In genomic region chr5:136102099-136102820, GRCm38 (mm10) we compare ENCODE assay signal across 9 mouse cellular contexts. TPM values are rescaled to one million over a fixed set of nuclear protein-coding genes. Genes with fewer than 3 reads are reported as not detected.
DNase-seq lines count a peak whose midpoint lies in the region; ATAC-seq and TF ChIP-seq lines count a peak whose summit lies in the region.
"Had no signal": no experiment of that assay in that cellular context is flagged by ENCODE, and none has a peak within 500 bp of the region (broad histone marks: within the 10 kb centered on the region; RNA-seq: fewer than 3 reads in every experiment).

No protein-coding gene starts in this region.

- WGBS in embryonic facial prominence, embryonic 14.5 days: 8% methylated on average over 35 of the region's 41 CpGs
- 5% methylated on average over 41 of the region's 41 CpGs for WGBS in heart, postnatal 0 days
- 4% methylated on average over 41 of the region's 41 CpGs for WGBS in liver, embryonic 16.5 days (ENCODE audit: insufficient replicate concordance)
- 7% methylated on average over 41 of the region's 41 CpGs for WGBS in neural tube, embryonic 14.5 days

- DNase-seq in urinary bladder, adult 18-20 months (ENCODE audit: low spot score in 2 of 2): peak; percentile 34 to 62
- no peak for DNase-seq in urinary bladder, postnatal 10 days (ENCODE audit: low spot score)
- DNase-seq in embryonic facial prominence, embryonic 14.5 days (ENCODE audit: low spot score): peak; percentile 81
- DNase-seq in heart, postnatal 0 days (ENCODE audit: low spot score): peak; percentile 73
- peak; percentile 73 to 86 for DNase-seq in kidney, postnatal 25 days
- DNase-seq in telencephalon, adult 2 months (ENCODE audit: low read depth, low spot score): peak; percentile 60

- TF ChIP-seq CTCF in heart, postnatal 0 days (IDR thresholded peaks at IDR 0.05; ENCODE audit: low read depth): peak; percentile 81

- peak; percentile 89 for ATAC-seq in embryonic facial prominence, embryonic 14.5 days (ENCODE audit: low read depth)
- ATAC-seq in heart, postnatal 0 days (ENCODE audit: insufficient read depth, low read depth): peak; percentile 87
- ATAC-seq in liver, embryonic 16.5 days (ENCODE audit: low read depth): peak; percentile 78
- peak; percentile 85 for ATAC-seq in neural tube, embryonic 14.5 days (ENCODE audit: low read depth)
- ATAC-seq: Patski had no signal

- H3K9me3 ChIP-seq in embryonic facial prominence, embryonic 14.5 days (ENCODE audit: control insufficient read depth, low read length): no peaks in the 10 kb centered on the region
- H3K9me3 ChIP-seq in heart, postnatal 0 days (replicated peaks; ENCODE audit: control insufficient read depth, low read length): peaks cover 5% of the 10 kb centered on the region; the same call in 1 of the 2 replicates
- no peaks in the 10 kb centered on the region; the same call in 1 of the 2 replicates for H3K9me3 ChIP-seq in liver, embryonic 16.5 days (replicated peaks; ENCODE audit: control insufficient read depth, low read length)
- H3K9me3 ChIP-seq in neural tube, embryonic 14.5 days (ENCODE audit: control insufficient read depth, low read length): no peaks in the 10 kb centered on the region

- H3K4me2 ChIP-seq in embryonic facial prominence, embryonic 14.5 days (ENCODE audit: low read depth, low read length): peak overlapping the region; percentile 57
- H3K4me2 ChIP-seq in heart, postnatal 0 days (ENCODE audit: low read depth, low read length): peak overlapping the region; percentile 51
- peak overlapping the region; percentile 65 for H3K4me2 ChIP-seq in liver, embryonic 16.5 days (ENCODE audit: low read depth, low read length)
- peak overlapping the region; percentile 63 for H3K4me2 ChIP-seq in neural tube, embryonic 14.5 days (ENCODE audit: low read depth, low read length)

- H3K9ac ChIP-seq in embryonic facial prominence, embryonic 14.5 days (ENCODE audit: low read depth, low read length): peak overlapping the region; percentile 48
- H3K9ac ChIP-seq in heart, postnatal 0 days (replicated peaks; ENCODE audit: low read depth, low read length): no peak overlapping the region
- H3K9ac ChIP-seq in liver, embryonic 16.5 days (ENCODE audit: low read depth, low read length): peak overlapping the region; percentile 29
- H3K9ac ChIP-seq in neural tube, embryonic 14.5 days (replicated peaks; ENCODE audit: low read depth, low read length): peak overlapping the region; percentile 41; the same call in 1 of the 2 replicates

- H3K27me3 ChIP-seq in embryonic facial prominence, embryonic 14.5 days (replicated peaks; ENCODE audit: control insufficient read depth, insufficient read depth, low read length): 0 out of 2 replicates have a peak, but pooled peaks cover 4% of the 10 kb centered on the region
- H3K27me3 ChIP-seq in heart, postnatal 0 days (ENCODE audit: control insufficient read depth, insufficient read depth, low read length): 0 out of 2 replicates have a peak, but pooled peaks cover 3% of the 10 kb centered on the region
- no peaks in the 10 kb centered on the region for H3K27me3 ChIP-seq in liver, embryonic 16.5 days (ENCODE audit: control insufficient read depth, insufficient read depth, low read depth, low read length)
- peaks cover 4% of the 10 kb centered on the region; the same call in 1 of the 2 replicates for H3K27me3 ChIP-seq in neural tube, embryonic 14.5 days (ENCODE audit: control insufficient read depth, insufficient read depth, low read length)
- H3K27me3 ChIP-seq: Patski had no signal

- TF ChIP-seq EP300 in heart, postnatal 0 days (IDR thresholded peaks at IDR 0.05; ENCODE audit: low read depth): no peak

- H3K4me1 ChIP-seq in embryonic facial prominence, embryonic 14.5 days (ENCODE audit: control insufficient read depth, insufficient read depth, low read length): peaks cover 3% of the 10 kb centered on the region; the same call in 1 of the 2 replicates
- H3K4me1 ChIP-seq in heart, postnatal 0 days (ENCODE audit: control insufficient read depth, insufficient read depth): peaks cover 4% of the 10 kb centered on the region; the same call in 1 of the 2 replicates
- peaks cover 8% of the 10 kb centered on the region for H3K4me1 ChIP-seq in liver, embryonic 16.5 days (ENCODE audit: control insufficient read depth, low read depth, low read length)
- no peaks in the 10 kb centered on the region for H3K4me1 ChIP-seq in neural tube, embryonic 14.5 days (ENCODE audit: control insufficient read depth, insufficient read depth, low read length)

- no peaks in the 10 kb centered on the region for H3K36me3 ChIP-seq in embryonic facial prominence, embryonic 14.5 days (ENCODE audit: control insufficient read depth, insufficient read depth, low read length)
- no peaks in the 10 kb centered on the region for H3K36me3 ChIP-seq in heart, postnatal 0 days (replicated peaks; ENCODE audit: control insufficient read depth, insufficient read depth, low read length)
- no peaks in the 10 kb centered on the region for H3K36me3 ChIP-seq in liver, embryonic 16.5 days (ENCODE audit: control insufficient read depth, insufficient read depth)
- no peaks in the 10 kb centered on the region for H3K36me3 ChIP-seq in neural tube, embryonic 14.5 days (ENCODE audit: control insufficient read depth, insufficient read depth, low read length)

- peak overlapping the region; percentile 35 for H3K4me3 ChIP-seq in embryonic facial prominence, embryonic 14.5 days (ENCODE audit: low read depth, low read length)
- peak overlapping the region; percentile 17; the same call in 1 of the 2 replicates for H3K4me3 ChIP-seq in heart, postnatal 0 days (ENCODE audit: low read depth, low read length)
- H3K4me3 ChIP-seq in liver, embryonic 16.5 days (ENCODE audit: low read depth, low read length): peak overlapping the region; percentile 44
- peak overlapping the region; percentile 36 for H3K4me3 ChIP-seq in neural tube, embryonic 14.5 days (ENCODE audit: low read depth, low read length)

- H3K27ac ChIP-seq in embryonic facial prominence, embryonic 14.5 days (replicated peaks; ENCODE audit: low read depth, low read length): no peak overlapping the region
- H3K27ac ChIP-seq in heart, postnatal 0 days (ENCODE audit: low read depth): no peak overlapping the region
- H3K27ac ChIP-seq in liver, embryonic 16.5 days (ENCODE audit: low read length): no peak overlapping the region
- H3K27ac ChIP-seq in neural tube, embryonic 14.5 days (ENCODE audit: low read depth, low read length): no peak overlapping the region

RNA-seq across cellular contexts. Expression of gene Polr2j, which starts 14.2 kb away (rescaled TPM):
- 227 and 230 TPM in 2 replicates for polyA plus RNA-seq in embryonic facial prominence, embryonic 14.5 days (2014; fragmentation: Nextera tagmentation; extraction: Ambion mirVana)
- 59.8 and 121 TPM in 2 replicates for total RNA-seq in heart, postnatal 0 days (2014; rRNA removed; ENCODE audit: low replicate concordance)
- 145 and 155 TPM in 2 replicates for polyA plus RNA-seq in heart, postnatal 0 days (2015; fragmentation: Nextera tagmentation; extraction: Ambion mirVana)
- polyA plus RNA-seq in liver, embryonic 16.5 days (2015; fragmentation: Nextera tagmentation; extraction: Ambion mirVana): 104 and 118 TPM in 2 replicates
- polyA plus RNA-seq in neural tube, embryonic 14.5 days (2014; fragmentation: Nextera tagmentation; extraction: Ambion mirVana): 219 and 251 TPM in 2 replicates

RNA-seq across cellular contexts. Expression of gene Rasa4, which starts 18.5 kb away (rescaled TPM):
- polyA plus RNA-seq in embryonic facial prominence, embryonic 14.5 days (2014; fragmentation: Nextera tagmentation; extraction: Ambion mirVana): 11.4 and 13.8 TPM in 2 replicates
- total RNA-seq in heart, postnatal 0 days (2014; rRNA removed; ENCODE audit: low replicate concordance): 0.27 and 6.2 TPM in 2 replicates
- 0.96 and 1.3 TPM in 2 replicates for polyA plus RNA-seq in heart, postnatal 0 days (2015; fragmentation: Nextera tagmentation; extraction: Ambion mirVana)
- 1.9 and 2.0 TPM in 2 replicates for polyA plus RNA-seq in liver, embryonic 16.5 days (2015; fragmentation: Nextera tagmentation; extraction: Ambion mirVana)
- polyA plus RNA-seq in neural tube, embryonic 14.5 days (2014; fragmentation: Nextera tagmentation; extraction: Ambion mirVana): 15.0 and 19.8 TPM in 2 replicates

RNA-seq across cellular contexts. Expression of gene Lrwd1, which starts 33.6 kb away (rescaled TPM):
- 29.7 and 32.0 TPM in 2 replicates for polyA plus RNA-seq in embryonic facial prominence, embryonic 14.5 days (2014; fragmentation: Nextera tagmentation; extraction: Ambion mirVana)
- total RNA-seq in heart, postnatal 0 days (2014; rRNA removed; ENCODE audit: low replicate concordance): 20.9 and 23.1 TPM in 2 replicates
- 9.4 and 10.0 TPM in 2 replicates for polyA plus RNA-seq in heart, postnatal 0 days (2015; fragmentation: Nextera tagmentation; extraction: Ambion mirVana)
- polyA plus RNA-seq in liver, embryonic 16.5 days (2015; fragmentation: Nextera tagmentation; extraction: Ambion mirVana): 30.5 and 33.9 TPM in 2 replicates
- 17.5 and 20.7 TPM in 2 replicates for polyA plus RNA-seq in neural tube, embryonic 14.5 days (2014; fragmentation: Nextera tagmentation; extraction: Ambion mirVana)

RNA-seq across cellular contexts. Expression of gene Alkbh4, which starts 33.7 kb away (rescaled TPM):
- polyA plus RNA-seq in embryonic facial prominence, embryonic 14.5 days (2014; fragmentation: Nextera tagmentation; extraction: Ambion mirVana): 11.7 and 15.2 TPM in 2 replicates
- total RNA-seq in heart, postnatal 0 days (2014; rRNA removed; ENCODE audit: low replicate concordance): 9.4 and 11.4 TPM in 2 replicates
- 7.9 and 8.0 TPM in 2 replicates for polyA plus RNA-seq in heart, postnatal 0 days (2015; fragmentation: Nextera tagmentation; extraction: Ambion mirVana)
- polyA plus RNA-seq in liver, embryonic 16.5 days (2015; fragmentation: Nextera tagmentation; extraction: Ambion mirVana): 11.3 and 12.9 TPM in 2 replicates
- polyA plus RNA-seq in neural tube, embryonic 14.5 days (2014; fragmentation: Nextera tagmentation; extraction: Ambion mirVana): 17.6 and 18.4 TPM in 2 replicates

RNA-seq across cellular contexts. Expression of gene Upk3bl, which starts 48.0 kb away (rescaled TPM):
- polyA plus RNA-seq in embryonic facial prominence, embryonic 14.5 days (2014; fragmentation: Nextera tagmentation; extraction: Ambion mirVana): 17.1 and 28.1 TPM in 2 replicates
- total RNA-seq in heart, postnatal 0 days (2014; rRNA removed; ENCODE audit: low replicate concordance): 4.2 TPM in 1 of 2 replicates, not detected in the other
- not detected in 2 replicates for polyA plus RNA-seq in heart, postnatal 0 days (2015; fragmentation: Nextera tagmentation; extraction: Ambion mirVana)
- not detected in 2 replicates for polyA plus RNA-seq in liver, embryonic 16.5 days (2015; fragmentation: Nextera tagmentation; extraction: Ambion mirVana)
- not detected in 2 replicates for polyA plus RNA-seq in neural tube, embryonic 14.5 days (2014; fragmentation: Nextera tagmentation; extraction: Ambion mirVana)
